Mouse (Mus musculus) spleen, postnatal 0 days (tissue): ENCODE measurements around the gene Srpk1. TPM values are rescaled to one million over a fixed set of nuclear protein-coding genes. Genes with fewer than 3 reads are reported as not detected.

Experiments
- polyA plus RNA-seq: library from polyadenylated mRNA; unstranded; fragments of >200 nt; fragmentation: Nextera tagmentation; extraction: Ambion mirVana; gene quantifications from 2 replicates; pipeline ENCODE4 v1.2.1, GENCODE M21; 2015

Gene Srpk1
- 49.3 and 50.4 TPM in 2 replicates for polyA plus RNA-seq

DNA sequence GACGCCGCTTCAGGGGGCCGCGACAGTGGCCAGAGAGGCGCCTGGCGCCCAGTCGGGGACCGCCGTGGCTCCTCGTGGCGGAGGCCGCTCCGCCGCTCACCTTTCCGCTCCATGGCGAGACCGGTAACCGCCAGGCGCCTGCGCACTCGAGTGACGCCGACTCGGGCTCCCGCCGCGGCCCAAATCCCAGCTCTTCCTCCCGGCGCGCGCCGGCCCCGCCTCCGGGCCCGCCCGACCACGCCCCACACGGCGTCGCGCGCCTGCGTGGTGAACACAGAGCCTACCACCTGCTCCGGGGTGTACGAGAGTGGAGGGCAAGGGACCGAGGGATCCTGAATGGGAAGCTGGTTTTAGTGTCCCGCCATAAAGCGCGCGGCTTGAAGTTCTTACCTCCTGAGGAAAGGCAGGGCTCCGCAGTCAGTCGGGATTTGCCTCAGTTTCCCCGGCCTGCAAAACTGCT lies at the start of gene Srpk1:
Srpk1 (minus strand) TSS at position 410 of the 460 bp plus-strand sequence.

DNA sequence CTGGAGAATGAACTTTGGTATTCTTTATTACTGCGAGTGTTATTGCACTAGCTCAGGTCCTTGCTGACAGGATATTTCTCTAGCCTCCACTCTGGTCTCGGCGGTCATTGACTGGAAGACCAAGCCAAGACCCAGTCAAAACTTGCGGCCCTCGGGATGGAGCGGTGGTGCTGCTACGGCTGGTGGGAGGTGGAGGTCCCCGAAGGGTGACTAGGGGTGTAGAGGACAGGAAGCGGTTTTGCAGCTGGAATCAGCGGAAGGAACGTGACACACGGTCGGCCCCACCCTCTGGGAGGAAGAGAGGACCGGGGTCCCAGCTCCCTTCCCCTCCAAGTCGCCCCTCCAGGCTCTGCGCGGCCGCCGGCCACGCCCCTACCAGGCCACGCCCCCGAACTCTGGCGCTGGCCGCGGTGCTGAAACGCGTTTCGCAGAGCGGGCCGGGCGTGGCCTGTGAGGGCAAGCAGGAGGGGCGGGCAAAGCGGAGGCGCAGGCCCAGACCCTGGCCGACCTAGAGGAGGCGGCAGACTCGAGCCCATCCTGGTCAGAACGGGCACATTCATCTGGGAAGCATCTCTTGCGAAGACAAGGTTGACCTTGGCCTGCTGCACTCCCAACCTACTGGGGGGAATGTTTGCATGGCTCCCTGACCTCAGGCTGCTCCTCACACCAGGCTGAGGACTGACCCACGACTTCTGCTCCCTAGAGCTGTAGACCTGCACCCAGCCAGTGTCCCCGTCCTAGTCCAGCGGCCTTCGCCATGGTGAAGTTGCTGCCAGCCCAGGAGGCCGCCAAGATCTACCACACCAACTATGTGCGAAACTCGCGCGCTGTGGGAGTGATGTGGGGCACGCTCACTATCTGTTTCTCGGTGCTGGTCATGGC lies 47.0 kb downstream of the Srpk1 start, which contains the start of gene Lhfpl5:
Lhfpl5 (plus strand) TSS at position 398 of the 882 bp plus-strand sequence.

DNA sequence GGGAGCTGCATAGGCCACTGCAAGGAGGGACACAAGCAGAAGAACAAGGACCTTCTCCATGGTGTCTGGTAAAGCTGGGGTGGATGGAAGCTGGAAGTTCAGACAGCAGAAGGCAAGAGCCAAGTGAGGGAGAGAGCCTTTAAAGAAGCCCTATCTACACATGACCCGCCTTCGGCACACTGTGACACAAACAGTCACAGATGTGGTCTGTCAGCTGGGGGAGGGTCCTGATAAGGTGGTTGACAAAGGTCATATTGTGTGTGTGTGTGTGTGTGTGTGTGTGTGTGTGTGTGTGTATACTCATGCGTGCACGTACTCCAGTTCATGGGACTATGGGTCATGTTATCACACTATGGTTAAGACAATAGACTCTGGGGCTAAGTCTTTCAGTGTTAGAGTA lies 61.9 kb downstream of the Srpk1 start, which contains the start of gene Clps:
Clps (minus strand) TSS at position 169 of the 400 bp plus-strand sequence.

DNA sequence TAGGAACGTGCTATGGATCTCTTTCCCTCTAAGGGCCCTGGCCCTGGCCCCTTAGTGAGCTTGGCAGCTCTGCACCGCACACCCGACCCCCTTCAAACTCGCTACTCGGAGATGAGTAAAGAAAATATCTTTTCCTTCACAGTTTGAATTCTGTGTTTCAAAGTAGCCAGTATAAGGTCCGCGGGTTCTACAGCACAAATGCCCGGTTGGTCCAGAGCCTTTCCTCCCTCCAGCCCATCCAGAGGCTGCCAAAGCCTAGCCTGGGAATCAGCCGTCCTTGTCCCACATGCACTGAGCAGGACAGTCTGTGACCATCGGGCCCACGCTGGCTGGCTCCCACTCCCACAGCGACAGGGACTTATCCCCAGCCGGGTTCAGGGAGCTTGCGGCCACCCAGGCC lies 73.4 kb downstream of the Srpk1 start, which contains the start of gene Clpsl2:
Clpsl2 (plus strand) TSS at position 301 of the 400 bp plus-strand sequence.

Other genes with a start within 250 kb of the Srpk1 start
- 16.5 and 18.1 TPM in 2 replicates for gene Fkbp5, start 105.2 kb downstream of the Srpk1 start, polyA plus RNA-seq
- not detected in 2 replicates for gene Armc12, start 91.9 kb downstream of the Srpk1 start, polyA plus RNA-seq
- not detected in 2 replicates for gene Clpsl2, start 73.3 kb downstream of the Srpk1 start, polyA plus RNA-seq
- 92.0 and 280 TPM in 2 replicates for gene Clps, start 61.9 kb downstream of the Srpk1 start, polyA plus RNA-seq
- gene Lhfpl5, start 47.1 kb downstream of the Srpk1 start, polyA plus RNA-seq = 0.11 and 0.13 TPM in 2 replicates
- gene Slc26a8, start 67.5 kb upstream of the Srpk1 start, polyA plus RNA-seq = 0.49 and 0.90 TPM in 2 replicates
- 29.8 and 34.6 TPM in 2 replicates for gene Mapk14, start 68.6 kb upstream of the Srpk1 start, polyA plus RNA-seq
- gene AC170998.1, start 103.4 kb upstream of the Srpk1 start, polyA plus RNA-seq = 3.1 and 3.6 TPM in 2 replicates
- 27.5 and 39.9 TPM in 2 replicates for gene Mapk13, start 146.6 kb upstream of the Srpk1 start, polyA plus RNA-seq
- 52.0 and 59.2 TPM in 2 replicates for gene Brpf3, start 178.4 kb upstream of the Srpk1 start, polyA plus RNA-seq
- gene Pnpla1, start 235.7 kb upstream of the Srpk1 start, polyA plus RNA-seq = 0.29 and 0.34 TPM in 2 replicates